Mouse (Mus musculus) cortical plate, adult 2 months (tissue): Measurements from ENCODE around the gene Copa.

Experiments used
- CTCF ChIP-seq: fragments of 200-500 bp; IDR thresholded peaks from 2 replicates; pipeline ENCODE4 v1.5.1; 2011; ENCODE audit warnings: mild to moderate bottlenecking, control low read depth, low read length; ENCODE audit not compliant: insufficient read depth; ENCODE audit errors: extremely low read depth
- POLR2A ChIP-seq: fragments of 200-500 bp; IDR thresholded peaks from 2 replicates; pipeline ENCODE4 v1.6.1; 2011; ENCODE audit warnings: mild to moderate bottlenecking, low read length, control low read depth; ENCODE audit not compliant: insufficient read depth; ENCODE audit errors: extremely low read depth

DNA sequence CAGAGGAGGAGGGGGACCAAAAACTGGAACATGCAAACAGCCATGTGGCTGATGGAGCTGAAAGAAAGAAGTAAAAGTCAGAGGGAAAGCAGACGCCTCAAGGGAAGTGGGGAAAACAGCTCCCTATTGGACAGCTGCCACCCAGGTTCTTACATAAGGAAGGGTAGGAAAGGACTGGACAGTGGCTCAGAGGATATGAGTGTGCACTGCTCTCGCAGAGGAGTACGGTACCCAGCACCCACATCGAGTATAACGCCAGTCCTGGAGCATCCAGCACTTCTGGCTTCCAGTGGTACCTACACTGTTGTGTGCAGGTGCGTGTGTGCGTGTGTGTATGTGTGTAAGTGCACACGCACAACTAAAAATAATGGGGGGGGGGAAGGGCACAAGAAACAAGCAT lies 35.9 kb upstream of the Copa start:
- no peak for TF ChIP-seq POLR2A
- no peak for TF ChIP-seq CTCF
